Mouse (Mus musculus) neural tube, embryonic 12.5 days (tissue): ENCODE measurements around the gene Trim71. TPM values are rescaled to one million over a fixed set of nuclear protein-coding genes. Genes with fewer than 3 reads are reported as not detected.
A peak's percentile ranks its signal among the peaks of the same experiment; 100 is the strongest.

Experiments
- ATAC-seq: fragments of 200-750 bp; cut with Nextera tagmentation; 2 replicates; pipeline ENCODE4 v1.8.0; 2017; ENCODE audit warnings: low read depth, mild to moderate bottlenecking, moderate TSS enrichment, moderate library complexity; ENCODE audit not compliant: low FRiP score
- H3K27ac ChIP-seq: fragments of 300-500 bp; sonication (generic); 2 replicates; pipeline ENCODE4 v1.5.1; 2016
- H3K27me3 ChIP-seq: fragments of 300-500 bp; sonication (generic); replicated peaks from 2 replicates; pipeline ENCODE4 v1.6.1; 2016; ENCODE audit warnings: mild to moderate bottlenecking
- H3K36me3 ChIP-seq: fragments of 300-500 bp; sonication (generic); 2 replicates; pipeline ENCODE4 v1.6.1; 2016; ENCODE audit warnings: mild to moderate bottlenecking
- H3K4me1 ChIP-seq: fragments of 300-500 bp; sonication (generic); 2 replicates; pipeline ENCODE4 v1.6.1; 2016
- H3K4me2 ChIP-seq: fragments of 300-500 bp; sonication (generic); replicated peaks from 2 replicates; pipeline ENCODE4 v1.6.1; 2016; ENCODE audit warnings: mild to moderate bottlenecking
- H3K4me3 ChIP-seq: fragments of 300-500 bp; sonication (generic); 2 replicates; pipeline ENCODE4 v1.5.1; 2016
- H3K9ac ChIP-seq: fragments of 300-500 bp; sonication (generic); 2 replicates; pipeline ENCODE4 v1.6.1; 2016; ENCODE audit warnings: mild to moderate bottlenecking
- H3K9me3 ChIP-seq: fragments of 300-500 bp; sonication (generic); 2 replicates; pipeline ENCODE4 v1.6.1; 2016; ENCODE audit warnings: mild to moderate bottlenecking
- WGBS: fragments of 180-500 bp; shearing (Covaris S2); methylation state at CpG from one replicate; pipeline ENCODE4 v1.1.7; 2016; 5-methylcytosine and 5-hydroxymethylcytosine counted together
- polyA plus RNA-seq: library from polyadenylated mRNA; unstranded; fragments of >200 nt; fragmentation: Nextera tagmentation; extraction: Ambion mirVana; gene quantifications from 2 replicates; pipeline ENCODE4 v1.2.1, GENCODE M21; 2016

Trim71 gene
- polyA plus RNA-seq, 1 experiment from 2014 or later: 0.98 TPM

DNA sequence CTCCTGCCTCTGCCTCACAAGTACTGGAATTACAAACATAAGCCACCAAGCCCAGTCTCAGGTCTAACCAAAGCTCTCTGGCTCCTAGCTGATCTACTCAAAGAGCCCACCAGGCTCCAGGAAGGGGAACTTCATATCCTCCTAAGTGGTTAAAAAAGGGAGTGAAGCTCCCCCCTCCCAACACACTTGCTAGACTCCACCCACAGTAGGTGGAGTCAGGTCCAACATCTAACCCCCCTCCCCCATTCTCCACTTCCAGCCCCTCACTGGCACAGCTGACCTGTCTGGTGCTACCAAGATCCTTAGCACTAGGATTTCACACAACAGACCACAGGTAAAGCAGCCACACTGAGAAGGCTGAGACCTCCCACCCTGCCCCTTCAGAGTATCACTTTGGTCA, 10.3 kb downstream of the Trim71 start:
- no peak overlapping the region for H3K27ac ChIP-seq
- no peaks in the 10 kb centered on the region for H3K36me3 ChIP-seq
- peaks cover 27% of the 10 kb centered on the region for H3K4me1 ChIP-seq
- H3K4me2 ChIP-seq: no peak overlapping the region
- no peaks in the 10 kb centered on the region for H3K9me3 ChIP-seq
- no peak for ATAC-seq
- no peaks in the 10 kb centered on the region for H3K27me3 ChIP-seq
- no peak overlapping the region for H3K4me3 ChIP-seq
- H3K9ac ChIP-seq: no peak overlapping the region

DNA sequence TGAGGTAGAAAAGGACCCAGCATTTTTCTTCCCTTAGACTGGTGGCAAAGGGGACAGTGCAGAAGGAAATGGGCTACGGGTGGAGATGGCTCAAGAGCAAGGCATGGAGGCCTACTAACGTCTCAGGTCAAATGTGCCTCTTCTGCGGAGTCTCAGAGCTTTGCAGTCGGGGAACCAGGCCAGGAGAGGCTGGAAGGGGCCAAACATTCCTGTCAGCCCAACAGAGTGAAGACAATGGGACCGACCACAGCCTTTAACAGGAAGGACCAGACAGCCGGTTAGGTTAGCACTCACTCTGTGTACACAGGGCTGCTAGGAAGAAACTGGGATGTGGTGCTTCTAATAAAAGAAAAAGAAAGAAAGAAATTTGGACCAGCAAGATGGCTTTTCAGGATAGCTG, 14.1 kb downstream of the Trim71 start:
- Histone ChIP-seq H3K9ac (no peak overlapping the region), H3K4me2 (no peak overlapping the region), H3K36me3 (no peaks in the 10 kb centered on the region), H3K27ac (no peak overlapping the region), H3K4me3 (no peak overlapping the region), H3K27me3 (no peaks in the 10 kb centered on the region), H3K4me1 (peaks cover 40% of the 10 kb centered on the region), H3K9me3 (no peaks in the 10 kb centered on the region)
- 16% methylated on average over 6 of the region's 6 CpGs for WGBS
- no peak for ATAC-seq

DNA sequence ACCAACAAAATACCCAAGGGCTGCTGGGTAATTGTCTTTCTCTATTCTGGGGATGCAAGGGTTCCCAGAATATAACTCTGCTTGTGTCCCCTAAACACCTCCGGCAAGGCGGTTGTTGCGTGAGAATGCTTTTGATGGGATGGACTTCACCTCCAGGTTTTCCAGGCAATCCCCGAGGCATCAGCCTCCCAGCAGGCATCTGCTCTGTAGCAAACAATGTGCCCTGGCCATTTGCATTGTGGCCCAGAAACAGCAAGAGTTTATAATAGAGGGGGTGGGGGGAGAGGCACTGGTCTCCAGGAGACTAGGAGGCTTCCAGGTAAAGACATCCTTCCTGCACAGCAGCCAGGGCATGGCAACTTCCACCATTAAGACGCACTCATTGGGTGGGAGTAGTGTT, 15.1 kb downstream of the Trim71 start:
- WGBS: 8% methylated on average over 5 of the region's 5 CpGs
- ATAC-seq: no peak
- no peak overlapping the region for H3K27ac ChIP-seq
- peaks cover 40% of the 10 kb centered on the region for H3K4me1 ChIP-seq
- H3K4me2 ChIP-seq: no peak overlapping the region
- H3K36me3 ChIP-seq: no peaks in the 10 kb centered on the region
- no peaks in the 10 kb centered on the region for H3K9me3 ChIP-seq
- no peaks in the 10 kb centered on the region for H3K27me3 ChIP-seq
- no peak overlapping the region for H3K9ac ChIP-seq
- no peak overlapping the region for H3K4me3 ChIP-seq

GRCm38 (mm10) chr9:114548496-114548895, 15.7 kb downstream of the Trim71 start:
- no peak overlapping the region for H3K9ac ChIP-seq
- WGBS: 15% methylated on average over 4 of the region's 4 CpGs
- H3K36me3 ChIP-seq: no peaks in the 10 kb centered on the region
- ATAC-seq: no peak
- no peak overlapping the region for H3K4me2 ChIP-seq
- H3K9me3 ChIP-seq: no peaks in the 10 kb centered on the region
- H3K4me1 ChIP-seq: peaks cover 42% of the 10 kb centered on the region
- no peak overlapping the region for H3K27ac ChIP-seq
- H3K4me3 ChIP-seq: no peak overlapping the region
- H3K27me3 ChIP-seq: no peaks in the 10 kb centered on the region

DNA sequence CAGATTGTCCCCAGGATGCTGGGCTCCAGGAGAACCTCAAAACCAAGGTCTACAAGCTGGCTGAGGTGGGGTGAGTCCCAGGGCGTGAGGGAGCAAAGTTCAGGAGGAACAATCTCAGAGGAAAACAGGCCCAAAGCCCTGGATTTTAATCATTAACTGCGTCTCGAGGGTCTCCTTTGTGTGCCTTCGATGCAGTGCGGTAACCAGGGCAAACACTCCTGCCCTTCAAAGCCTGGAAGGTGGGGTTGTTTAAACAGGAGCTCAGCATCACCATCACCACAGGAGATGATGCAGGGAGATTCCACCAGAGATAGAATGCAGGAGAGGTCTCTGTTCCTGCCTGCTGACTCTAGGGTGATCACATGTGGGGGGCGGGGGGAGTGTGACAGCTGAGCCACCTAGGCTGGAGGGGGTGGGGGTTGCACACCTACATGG, 16.5 kb downstream of the Trim71 start:
- H3K4me3 ChIP-seq: no peak overlapping the region
- H3K27ac ChIP-seq: no peak overlapping the region

DNA sequence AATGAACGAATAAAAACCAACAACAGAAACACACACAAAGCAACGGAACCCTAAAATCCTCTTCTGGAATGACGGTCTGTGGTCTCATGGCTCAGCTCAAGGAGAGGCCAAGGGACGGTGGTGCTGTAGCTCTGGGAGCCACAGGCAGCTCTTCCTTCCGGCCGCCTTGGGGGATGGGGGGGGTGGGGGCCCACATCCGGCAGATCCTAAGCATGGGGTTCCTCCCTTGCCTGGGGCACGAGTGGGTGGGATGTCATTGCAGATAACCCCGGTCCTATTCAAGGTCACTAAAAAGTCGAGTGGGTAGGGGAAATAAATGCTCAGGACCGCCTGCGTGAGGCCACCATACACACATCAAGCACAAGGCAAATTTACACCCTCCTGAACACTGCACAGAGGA, 17.4 kb downstream of the Trim71 start:
- H3K4me3 ChIP-seq: no peak overlapping the region
- ATAC-seq: no peak
- no peak overlapping the region for H3K9ac ChIP-seq
- 52% methylated on average over 12 of the region's 12 CpGs for WGBS
- H3K27me3 ChIP-seq: no peaks in the 10 kb centered on the region
- no peak overlapping the region for H3K4me2 ChIP-seq
- no peaks in the 10 kb centered on the region for H3K36me3 ChIP-seq
- peaks cover 42% of the 10 kb centered on the region for H3K4me1 ChIP-seq
- H3K27ac ChIP-seq: no peak overlapping the region
- H3K9me3 ChIP-seq: no peaks in the 10 kb centered on the region

More for the DNA sequence above, 16.5 kb downstream of the Trim71 start:
- WGBS: 23% methylated on average over 6 of the region's 6 CpGs
- ATAC-seq: no peak
- Histone ChIP-seq H3K9me3 (no peaks in the 10 kb centered on the region), H3K27me3 (no peaks in the 10 kb centered on the region), H3K9ac (no peak overlapping the region), H3K4me2 (no peak overlapping the region), H3K36me3 (no peaks in the 10 kb centered on the region), H3K4me1 (peaks cover 42% of the 10 kb centered on the region)

DNA sequence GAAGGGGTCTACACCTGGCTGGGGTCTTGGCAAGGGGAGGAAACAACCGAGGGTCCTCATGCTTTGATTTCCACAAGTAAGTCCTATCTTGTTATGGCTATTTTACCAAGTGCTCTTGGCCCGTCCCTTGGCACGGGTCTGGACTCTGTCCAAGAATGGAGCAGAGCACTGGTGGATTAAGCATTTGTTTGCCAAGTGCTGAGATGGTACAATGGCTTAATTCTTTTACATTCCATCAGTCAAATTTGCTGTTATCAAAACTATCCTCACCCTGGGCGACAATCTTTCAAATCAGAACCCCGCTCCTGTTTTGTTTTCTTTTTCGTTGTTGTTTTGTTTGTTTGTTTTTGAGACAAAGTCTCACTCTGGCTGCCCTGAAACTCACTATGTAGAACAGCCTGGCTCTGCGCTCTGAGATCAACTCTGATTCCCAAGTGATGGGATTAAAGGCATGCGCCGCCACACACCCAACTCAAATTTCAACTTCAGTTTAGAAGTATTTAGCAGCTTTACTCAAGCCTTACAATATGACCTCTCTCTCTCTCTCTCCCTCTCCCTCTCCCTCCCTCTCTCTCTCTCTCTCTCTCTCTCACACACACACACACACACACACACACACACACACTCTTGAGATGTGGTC, 19.3 kb downstream of the Trim71 start:
- no peak overlapping the region for H3K9ac ChIP-seq
- H3K27ac ChIP-seq: no peak overlapping the region
- H3K36me3 ChIP-seq: no peaks in the 10 kb centered on the region
- H3K4me1 ChIP-seq: peaks cover 42% of the 10 kb centered on the region
- H3K27me3 ChIP-seq: no peaks in the 10 kb centered on the region
- no peak for ATAC-seq
- H3K9me3 ChIP-seq: no peaks in the 10 kb centered on the region
- H3K4me2 ChIP-seq: peak overlapping the region; percentile 8; the same call in 1 of the 2 replicates
- no peak overlapping the region for H3K4me3 ChIP-seq
- WGBS: 38% methylated on average over 9 of the region's 9 CpGs

DNA sequence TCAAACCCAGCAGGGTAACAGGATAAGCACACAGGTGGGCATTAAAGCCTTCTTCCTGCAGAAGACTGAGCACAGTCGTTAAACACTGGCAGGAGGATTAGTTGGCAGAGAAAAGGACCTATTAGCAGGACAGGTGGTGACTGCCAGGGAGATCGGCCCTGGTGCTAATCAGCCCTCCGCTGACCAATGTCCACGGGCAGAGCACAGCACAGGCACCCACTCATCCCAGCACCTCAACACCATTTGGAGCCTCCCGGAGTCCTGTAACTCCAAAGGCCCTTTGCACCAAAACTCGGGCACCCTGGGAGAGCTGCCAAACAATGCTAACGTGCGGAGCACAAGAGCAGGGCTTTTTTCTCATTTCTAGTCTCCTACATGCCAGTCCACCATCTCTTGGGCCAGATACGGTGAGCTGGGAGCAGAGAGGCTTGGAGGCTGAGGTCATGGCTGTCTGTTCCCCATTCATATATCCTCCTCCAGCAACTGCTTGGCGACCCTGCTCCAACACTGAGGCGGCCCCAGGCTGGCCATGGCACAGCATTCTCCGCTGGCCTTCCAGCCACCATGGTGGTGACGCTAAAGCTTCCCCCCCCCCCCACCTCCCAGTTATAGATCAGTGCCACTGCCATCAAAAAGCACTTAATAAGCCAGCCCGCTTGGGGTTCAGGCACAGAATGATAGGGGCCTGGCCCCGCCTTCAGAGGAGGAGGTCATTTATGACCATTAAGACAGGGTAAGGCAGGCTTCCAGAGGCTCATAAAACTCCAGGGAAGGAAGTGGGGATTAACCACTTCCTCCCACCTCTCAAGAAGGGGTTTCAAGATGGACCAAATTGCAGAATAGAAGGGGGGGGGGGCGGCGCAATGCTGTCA, 20.1 kb downstream of the Trim71 start:
- peaks cover 37% of the 10 kb centered on the region for H3K4me1 ChIP-seq

DNA sequence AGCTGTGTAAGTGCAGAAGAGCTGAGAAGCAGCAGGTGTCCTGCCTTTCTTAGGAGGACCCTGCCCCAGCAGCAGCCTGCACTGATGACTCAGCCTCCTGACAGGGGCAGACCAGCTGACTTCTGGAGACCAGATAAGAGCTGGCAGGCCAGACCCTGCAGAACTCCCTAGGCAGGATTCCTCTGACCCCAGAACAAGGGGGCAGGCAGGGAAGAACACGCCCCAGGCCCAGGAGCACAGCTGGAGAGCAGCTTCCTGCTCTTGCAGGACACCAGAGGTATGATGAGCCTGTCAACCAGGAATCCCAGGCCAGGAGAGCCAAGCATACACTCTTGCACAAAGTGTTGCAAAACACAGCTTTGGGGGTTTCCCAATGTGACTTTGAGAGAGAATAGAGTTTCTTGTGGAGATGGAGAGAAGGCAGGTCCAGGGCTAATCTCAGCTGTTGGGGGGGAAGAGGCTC, 22.9 kb downstream of the Trim71 start:
- Histone ChIP-seq H3K4me3 (no peak overlapping the region), H3K4me1 (peaks cover 27% of the 10 kb centered on the region), H3K4me2 (no peak overlapping the region), H3K36me3 (no peaks in the 10 kb centered on the region), H3K27me3 (no peaks in the 10 kb centered on the region), H3K9ac (no peak overlapping the region), H3K27ac (no peak overlapping the region), H3K9me3 (no peaks in the 10 kb centered on the region)
- WGBS: 35% methylated on average over 1 of the region's 1 CpGs
- no peak for ATAC-seq

More for the DNA sequence above, 20.1 kb downstream of the Trim71 start:
- H3K9ac ChIP-seq: no peak overlapping the region
- H3K4me3 ChIP-seq: no peak overlapping the region
- no peaks in the 10 kb centered on the region for H3K27me3 ChIP-seq
- no peak overlapping the region for H3K27ac ChIP-seq
- no peaks in the 10 kb centered on the region for H3K9me3 ChIP-seq
- ATAC-seq: no peak
- 35% methylated on average over 17 of the region's 17 CpGs for WGBS
- no peaks in the 10 kb centered on the region for H3K36me3 ChIP-seq
- peak overlapping the region; percentile 8; the same call in 1 of the 2 replicates for H3K4me2 ChIP-seq

DNA sequence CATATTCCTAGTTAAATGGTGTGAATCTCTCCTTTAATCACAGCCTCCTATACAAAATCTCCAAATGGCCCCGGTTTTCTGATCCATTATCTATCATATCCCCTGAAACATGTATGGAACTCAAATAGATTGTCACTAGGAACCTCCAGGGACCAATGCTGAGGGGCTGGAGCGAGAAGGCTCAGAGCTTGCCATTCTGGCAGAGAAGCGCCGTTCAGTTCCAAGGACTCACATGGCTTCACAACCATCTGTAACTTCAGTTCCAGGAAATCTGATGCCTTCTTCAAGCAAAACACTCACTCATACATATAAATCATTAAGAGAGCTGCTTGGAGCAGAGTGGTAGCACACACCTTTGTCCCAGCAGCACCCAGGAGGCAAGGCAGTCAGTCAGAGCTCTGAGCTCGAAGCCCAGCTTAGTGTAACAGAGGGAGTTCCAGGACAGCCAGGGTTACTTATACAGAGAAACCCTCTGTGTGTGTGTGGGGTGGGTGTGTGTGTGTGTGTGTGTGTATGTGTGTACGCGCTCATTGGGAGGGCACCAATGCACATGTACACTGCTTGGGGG, 25.1 kb downstream of the Trim71 start:
- Histone ChIP-seq H3K27ac (no peak overlapping the region), H3K4me1 (peaks cover 14% of the 10 kb centered on the region), H3K4me3 (no peak overlapping the region), H3K9me3 (no peaks in the 10 kb centered on the region), H3K36me3 (no peaks in the 10 kb centered on the region), H3K27me3 (no peaks in the 10 kb centered on the region), H3K4me2 (no peak overlapping the region), H3K9ac (no peak overlapping the region)
- WGBS: 66% methylated on average over 7 of the region's 7 CpGs
- no peak for ATAC-seq

GRCm38 (mm10) chr9:114536628-114537027, 27.5 kb downstream of the Trim71 start:
- H3K27me3 ChIP-seq: no peaks in the 10 kb centered on the region
- no peaks in the 10 kb centered on the region for H3K9me3 ChIP-seq
- ATAC-seq: 0 out of 2 replicates have a peak, but pooled peaks have one; percentile 25
- H3K27ac ChIP-seq: no peak overlapping the region
- WGBS: 7% methylated on average over 2 of the region's 2 CpGs
- no peak overlapping the region for H3K9ac ChIP-seq
- peak overlapping the region; percentile 12; the same call in 1 of the 2 replicates for H3K4me2 ChIP-seq
- H3K4me3 ChIP-seq: no peak overlapping the region
- H3K36me3 ChIP-seq: no peaks in the 10 kb centered on the region
- peaks cover 14% of the 10 kb centered on the region for H3K4me1 ChIP-seq

- H3K4me1 ChIP-seq: peaks cover 26% of the 10 kb centered on the region
- H3K27ac ChIP-seq: no peak overlapping the region
- no peak for ATAC-seq
- H3K9ac ChIP-seq: no peak overlapping the region
- no peak overlapping the region for H3K4me3 ChIP-seq
- H3K27me3 ChIP-seq: no peaks in the 10 kb centered on the region
- H3K9me3 ChIP-seq: no peaks in the 10 kb centered on the region
- no peak overlapping the region for H3K4me2 ChIP-seq
- 79% methylated on average over 9 of the region's 9 CpGs for WGBS
- no peaks in the 10 kb centered on the region for H3K36me3 ChIP-seq
These were observed 29.2 kb downstream of the Trim71 start for GRCm38 (mm10) chr9:114534747-114535517.
